In the genomic region with DNA sequence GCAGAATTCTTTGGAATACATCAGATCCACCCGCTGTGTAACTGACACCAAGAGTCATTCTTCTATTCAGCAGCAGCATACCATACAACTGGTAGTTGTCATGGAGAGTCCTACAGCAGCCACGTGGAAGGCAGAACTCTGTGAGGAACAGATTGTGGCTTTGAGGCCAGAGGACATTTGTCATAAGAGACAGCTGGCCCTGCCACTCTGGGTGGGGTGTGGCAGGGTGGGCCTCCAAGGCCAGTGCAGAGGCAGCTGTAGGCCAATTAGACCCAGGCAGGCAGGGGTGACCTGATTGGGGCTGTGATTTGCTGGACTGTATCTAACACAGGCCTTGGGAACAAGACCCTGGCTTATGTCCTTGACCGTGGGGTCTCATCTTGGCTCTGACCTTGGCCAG, we compare ENCODE assay signal across 21 mouse cellular contexts. TPM values are rescaled to one million over a fixed set of nuclear protein-coding genes. Genes with fewer than 3 reads are reported as not detected.
DNase-seq lines count a peak whose midpoint lies in the region; ATAC-seq and TF ChIP-seq lines count a peak whose summit lies in the region.
"Had no signal": no experiment of that assay in that cellular context is flagged by ENCODE, and none has a peak within 500 bp of the region (broad histone marks: within the 10 kb centered on the region; RNA-seq: fewer than 3 reads in every experiment).

No protein-coding gene starts in this region.

- intact Hi-C loops in gastrocnemius, adult 2 months (cut with DNase I), result no loop called here

- H3K27ac ChIP-seq in midbrain, postnatal 0 days (ENCODE audit: low read depth, low read length), result no peak overlapping the region
- no peak overlapping the region for H3K27ac ChIP-seq in midbrain, embryonic 16.5 days (ENCODE audit: low read length)
- H3K27ac ChIP-seq in limb, embryonic 15.5 days, result no peak overlapping the region
- no peak overlapping the region for H3K27ac ChIP-seq in gastrocnemius, adult 2 months
- H3K27ac ChIP-seq: heart, embryonic 13.5 days; limb, embryonic 12.5 days; macrophage; midbrain, embryonic 15.5 days had no signal

- H3K36me3 ChIP-seq in midbrain, postnatal 0 days (ENCODE audit: insufficient read depth, low read length), result no peaks in the 10 kb centered on the region
- no peaks in the 10 kb centered on the region for H3K36me3 ChIP-seq in midbrain, embryonic 16.5 days (ENCODE audit: control insufficient read depth, insufficient read depth, low read length)
- no peaks in the 10 kb centered on the region for H3K36me3 ChIP-seq in limb, embryonic 15.5 days
- H3K36me3 ChIP-seq: heart, embryonic 13.5 days; limb, embryonic 12.5 days; midbrain, embryonic 15.5 days had no signal

- no peak overlapping the region for H3K4me2 ChIP-seq in midbrain, postnatal 0 days (ENCODE audit: low read depth, low read length, poor library complexity, severe bottlenecking)
- H3K4me2 ChIP-seq in midbrain, embryonic 16.5 days (ENCODE audit: low read length), result no peak overlapping the region
- no peak overlapping the region for H3K4me2 ChIP-seq in limb, embryonic 15.5 days
- H3K4me2 ChIP-seq: heart, embryonic 13.5 days; limb, embryonic 12.5 days; midbrain, embryonic 15.5 days had no signal

- no peak overlapping the region for H3K4me3 ChIP-seq in midbrain, postnatal 0 days (ENCODE audit: low read depth, low read length)
- no peak overlapping the region for H3K4me3 ChIP-seq in midbrain, embryonic 16.5 days (ENCODE audit: low read depth, low read length)
- no peak overlapping the region for H3K4me3 ChIP-seq in limb, embryonic 15.5 days
- H3K4me3 ChIP-seq in gastrocnemius, adult 2 months, result no peak overlapping the region
- H3K4me3 ChIP-seq: heart, embryonic 13.5 days; limb, embryonic 12.5 days; midbrain, embryonic 15.5 days had no signal

- no peak for ATAC-seq in midbrain, postnatal 0 days (ENCODE audit: low FRiP score)
- no peak for ATAC-seq in midbrain, embryonic 16.5 days
- 0 out of 2 replicates have a peak, but pooled peaks have one; percentile 36 for ATAC-seq in limb, embryonic 15.5 days (ENCODE audit: insufficient number of reproducible peaks, low FRiP score, low TSS enrichment, low read depth)
- ATAC-seq in monocyte, adult 5-6 weeks (replicated peaks; ENCODE audit: insufficient number of reproducible peaks, low FRiP score, low TSS enrichment, poor library complexity, severe bottlenecking), result no peak
- ATAC-seq: midbrain, embryonic 15.5 days had no signal

- TF ChIP-seq CTCF in midbrain, postnatal 0 days (IDR thresholded peaks at IDR 0.05), result no peak
- no peak for TF ChIP-seq CTCF in gastrocnemius, adult 2 months (IDR thresholded peaks at IDR 0.05)

- no peak overlapping the region for H3K9ac ChIP-seq in midbrain, postnatal 0 days (replicated peaks; ENCODE audit: low read length, poor library complexity, severe bottlenecking)
- H3K9ac ChIP-seq in midbrain, embryonic 16.5 days (ENCODE audit: low read depth, low read length), result no peak overlapping the region
- no peak overlapping the region for H3K9ac ChIP-seq in limb, embryonic 15.5 days
- H3K9ac ChIP-seq: heart, embryonic 13.5 days; limb, embryonic 12.5 days; midbrain, embryonic 15.5 days had no signal

- no peaks in the 10 kb centered on the region for H3K9me3 ChIP-seq in midbrain, postnatal 0 days (ENCODE audit: low read length)
- no peaks in the 10 kb centered on the region for H3K9me3 ChIP-seq in midbrain, embryonic 16.5 days (replicated peaks; ENCODE audit: control insufficient read depth, low read length, poor library complexity, severe bottlenecking)
- H3K9me3 ChIP-seq in limb, embryonic 15.5 days, result no peaks in the 10 kb centered on the region
- H3K9me3 ChIP-seq: heart, embryonic 13.5 days; limb, embryonic 12.5 days; midbrain, embryonic 15.5 days had no signal

- no peaks in the 10 kb centered on the region for H3K4me1 ChIP-seq in midbrain, postnatal 0 days (ENCODE audit: insufficient read depth, low read length)
- no peaks in the 10 kb centered on the region for H3K4me1 ChIP-seq in midbrain, embryonic 16.5 days (ENCODE audit: control insufficient read depth, insufficient read depth, low read length)
- H3K4me1 ChIP-seq in limb, embryonic 15.5 days, result peaks cover 43% of the 10 kb centered on the region

- 54% methylated on average over 3 of the region's 3 CpGs for WGBS in midbrain, postnatal 0 days
- 47% methylated on average over 3 of the region's 3 CpGs for WGBS in midbrain, embryonic 16.5 days
- 48% methylated on average over 3 of the region's 3 CpGs for WGBS in limb, embryonic 15.5 days

- no peaks in the 10 kb centered on the region for H3K27me3 ChIP-seq in midbrain, postnatal 0 days (ENCODE audit: insufficient read depth, low read length)
- H3K27me3 ChIP-seq in midbrain, embryonic 16.5 days (ENCODE audit: control insufficient read depth, insufficient read depth, low read depth, low read length), result no peaks in the 10 kb centered on the region
- H3K27me3 ChIP-seq in limb, embryonic 15.5 days, result no peaks in the 10 kb centered on the region
- H3K27me3 ChIP-seq: limb, embryonic 12.5 days; midbrain, embryonic 15.5 days had no signal

- peak; percentile 44 for DNase-seq in embryo, embryonic 10 days (ENCODE audit: low spot score)
- no peak for DNase-seq in embryo, embryonic 9.5 days (ENCODE audit: extremely low spot score)
- peak; percentile 44 for DNase-seq in midbrain, postnatal 0 days (ENCODE audit: low spot score)
- no peak for DNase-seq in gastrocnemius, postnatal 25 days
- DNase-seq in gastrocnemius, adult 2 months, result no peak
- DNase-seq: adrenal gland, postnatal 25 days; cerebellum, adult 9-11 months; gastrocnemius, postnatal 36 days; kidney, adult 2 months; kidney, postnatal 36 days; lung, adult 18-20 months; right cerebral cortex, postnatal 14 days had no signal

RNA-seq across cellular contexts. Expression of a gene that starts 2.3 kb away (rescaled TPM):
- total RNA-seq in midbrain, postnatal 0 days (2014; rRNA removed), result 0.16 TPM in 1 of 2 replicates, not detected in the other
- polyA plus RNA-seq in midbrain, postnatal 0 days (2015; fragmentation: Nextera tagmentation; extraction: Ambion mirVana), result 0.15 TPM in 1 of 2 replicates, not detected in the other
- polyA plus RNA-seq in midbrain, embryonic 16.5 days (2015; fragmentation: Nextera tagmentation; extraction: Ambion mirVana), result 0.24 TPM in 1 of 2 replicates, not detected in the other
- 36.7 and 79.4 TPM in 2 replicates for polyA plus RNA-seq in limb, embryonic 15.5 days (2015; fragmentation: Nextera tagmentation; extraction: Ambion mirVana)
- total RNA-seq in gastrocnemius, postnatal 25 days (2021), result 10 to 100 TPM in 1 of 2 experiments, 1 to 10 TPM in 1; 4.8 to 14.4 TPM
- total RNA-seq in monocyte, adult 5-6 weeks (2017), result not detected in 3 replicates
- total RNA-seq in gastrocnemius, adult 2 months (2021), result under 1 TPM in 1 of 2 experiments, not detected in 1; 0.36 TPM
- total RNA-seq: adrenal gland, postnatal 25 days; CH12.LX; hematopoietic stem cell, adult 5-6 weeks had no signal
- polyA plus RNA-seq: macrophage had no signal

RNA-seq across cellular contexts. Expression of a gene that starts 9.5 kb away (rescaled TPM):
- total RNA-seq in midbrain, postnatal 0 days (2014; rRNA removed), result 14.3 and 17.0 TPM in 2 replicates
- 7.3 and 9.3 TPM in 2 replicates for polyA plus RNA-seq in midbrain, postnatal 0 days (2015; fragmentation: Nextera tagmentation; extraction: Ambion mirVana)
- polyA plus RNA-seq in midbrain, embryonic 16.5 days (2015; fragmentation: Nextera tagmentation; extraction: Ambion mirVana), result 10.6 and 10.8 TPM in 2 replicates
- 9.1 and 11.7 TPM in 2 replicates for polyA plus RNA-seq in limb, embryonic 15.5 days (2015; fragmentation: Nextera tagmentation; extraction: Ambion mirVana)
- 1 to 10 TPM; 8.2 to 8.7 TPM for total RNA-seq in gastrocnemius, postnatal 25 days (2021)
- total RNA-seq in monocyte, adult 5-6 weeks (2017), result not detected in 3 replicates
- 1 to 10 TPM; 2.9 to 9.8 TPM for total RNA-seq in gastrocnemius, adult 2 months (2021)
- total RNA-seq: hematopoietic stem cell, adult 5-6 weeks had no signal
- polyA plus RNA-seq: macrophage had no signal

RNA-seq across cellular contexts. Expression of a gene that starts 41.8 kb away (rescaled TPM):
- 23.8 and 31.8 TPM in 2 replicates for total RNA-seq in midbrain, postnatal 0 days (2014; rRNA removed)
- 14.4 and 14.8 TPM in 2 replicates for polyA plus RNA-seq in midbrain, postnatal 0 days (2015; fragmentation: Nextera tagmentation; extraction: Ambion mirVana)
- 9.8 and 12.8 TPM in 2 replicates for polyA plus RNA-seq in midbrain, embryonic 16.5 days (2015; fragmentation: Nextera tagmentation; extraction: Ambion mirVana)
- 0.63 and 1.0 TPM in 2 replicates for polyA plus RNA-seq in limb, embryonic 15.5 days (2015; fragmentation: Nextera tagmentation; extraction: Ambion mirVana)
- under 1 TPM; 0.10 to 0.16 TPM for total RNA-seq in gastrocnemius, postnatal 25 days (2021)
- total RNA-seq in monocyte, adult 5-6 weeks (2017), result 41.1 to 70.7 TPM (median 48.4 TPM) in 3 replicates
- not detected for total RNA-seq in gastrocnemius, adult 2 months (2021)
- total RNA-seq: gastrocnemius, postnatal 36 days had no signal
- polyA plus RNA-seq: heart, embryonic 13.5 days had no signal

RNA-seq across cellular contexts. Expression of a gene that starts 59.9 kb away (rescaled TPM):
- 52.8 and 63.0 TPM in 2 replicates for total RNA-seq in midbrain, postnatal 0 days (2014; rRNA removed)
- polyA plus RNA-seq in midbrain, postnatal 0 days (2015; fragmentation: Nextera tagmentation; extraction: Ambion mirVana), result 97.1 and 98.8 TPM in 2 replicates
- 103 and 116 TPM in 2 replicates for polyA plus RNA-seq in midbrain, embryonic 16.5 days (2015; fragmentation: Nextera tagmentation; extraction: Ambion mirVana)
- polyA plus RNA-seq in limb, embryonic 15.5 days (2015; fragmentation: Nextera tagmentation; extraction: Ambion mirVana), result 72.3 and 79.5 TPM in 2 replicates
- total RNA-seq in gastrocnemius, postnatal 25 days (2021), result 10 to 100 TPM; 27.9 to 30.2 TPM
- 9.2 to 22.9 TPM (median 11.8 TPM) in 3 replicates for total RNA-seq in monocyte, adult 5-6 weeks (2017)
- 10 to 100 TPM; 34.9 to 36.2 TPM for total RNA-seq in gastrocnemius, adult 2 months (2021)

Comparison
In these comparisons a context has a peak if more than half of its experiments do, and no peak if none do; other contexts are left out.
1. DNase-seq: peak in embryo, embryonic 10 days (single experiment) and midbrain, postnatal 0 days (single experiment); none in embryo, embryonic 9.5 days (single experiment), gastrocnemius, postnatal 25 days (single experiment) and gastrocnemius, adult 2 months (single experiment).
2. RNA of a gene that starts 41.8 kb away (total RNA-seq): 41.1 to 70.7 TPM in monocyte, adult 5-6 weeks and 23.8 to 31.8 TPM in midbrain, postnatal 0 days; 0.10 to 0.16 TPM in gastrocnemius, postnatal 25 days and not detected in gastrocnemius, adult 2 months; every median in the first group is over 10 times any median in the second.